Mouse (Mus musculus): ENCODE data around the gene Npcd.

DNA sequence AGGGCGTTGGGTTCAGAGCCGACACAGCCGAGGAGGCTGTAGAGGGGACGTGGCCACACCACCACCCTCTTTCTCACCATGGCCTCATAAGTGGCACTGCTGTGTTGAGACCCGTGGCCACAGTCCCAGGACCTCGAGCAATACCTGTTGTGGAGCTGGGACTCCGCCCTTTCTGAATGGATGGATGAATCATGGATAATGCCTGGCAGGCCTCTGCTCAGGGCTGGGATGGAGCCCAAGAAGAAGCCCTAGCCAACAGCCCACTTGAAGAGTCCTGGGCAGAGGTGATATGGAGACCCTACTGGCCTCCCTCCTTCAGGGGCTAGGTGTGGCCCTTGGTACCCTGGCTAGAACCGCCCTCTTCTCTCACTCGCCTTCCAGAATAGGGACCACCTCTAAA lies 71.0 kb downstream of the Npcd start:
- TF ChIP-seq CTCF (IDR thresholded peaks at IDR 0.05; ENCODE audit: control insufficient read depth, insufficient read depth, insufficient replicate concordance, low read depth, low read length) (no peak), POLR2A (IDR thresholded peaks at IDR 0.05; ENCODE audit: control insufficient read depth, low read depth, low read length) (no peak)
